ENCODE assay signal across 14 mouse cellular contexts in the genomic region with DNA sequence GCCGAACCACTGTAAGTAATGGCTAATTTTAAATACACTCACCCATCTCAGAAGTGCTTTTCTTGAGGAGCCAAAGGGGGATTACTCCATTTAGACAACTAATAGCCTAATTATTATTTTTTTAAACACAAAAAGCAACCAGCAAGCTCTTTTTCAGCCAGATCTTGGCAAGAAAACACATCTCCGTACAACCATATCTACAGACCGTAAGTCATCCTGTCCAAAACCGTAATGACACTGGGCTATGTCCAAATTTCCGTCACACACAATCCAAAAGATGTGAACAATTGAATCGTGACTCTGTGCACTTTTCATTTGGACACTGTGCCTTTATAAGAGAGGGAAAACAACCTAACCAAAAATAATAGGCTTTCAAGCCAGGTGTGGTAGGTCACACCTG. TPM values are rescaled to one million over a fixed set of nuclear protein-coding genes. Genes with fewer than 3 reads are reported as not detected.
A peak's percentile ranks its signal among the peaks of the same experiment; 100 is the strongest.
DNase-seq lines count a peak whose midpoint lies in the region; ATAC-seq and TF ChIP-seq lines count a peak whose summit lies in the region.
"Had no signal": no experiment of that assay in that cellular context is flagged by ENCODE, and none has a peak within 500 bp of the region (broad histone marks: within the 10 kb centered on the region; RNA-seq: fewer than 3 reads in every experiment).

No protein-coding gene starts in this region.

- no peak overlapping the region for H3K4me3 ChIP-seq in embryonic facial prominence, embryonic 12.5 days
- H3K4me3 ChIP-seq in embryonic facial prominence, embryonic 10.5 days, result no peak overlapping the region
- H3K4me3 ChIP-seq in kidney, postnatal 0 days (replicated peaks; ENCODE audit: low read depth, low read length), result no peak overlapping the region
- no peak overlapping the region for H3K4me3 ChIP-seq in kidney, embryonic 14.5 days (ENCODE audit: low read length)
- H3K4me3 ChIP-seq in liver, postnatal 0 days (ENCODE audit: low read depth, low read length), result no peak overlapping the region
- H3K4me3 ChIP-seq: forebrain, embryonic 10.5 days; left cerebral cortex, adult 2 months; limb, embryonic 15.5 days; midbrain, embryonic 12.5 days had no signal

- WGBS in embryonic facial prominence, embryonic 12.5 days, result 89% methylated on average over 6 of the region's 6 CpGs
- 92% methylated on average over 6 of the region's 6 CpGs for WGBS in embryonic facial prominence, embryonic 10.5 days
- WGBS in kidney, postnatal 0 days, result 50% methylated on average over 6 of the region's 6 CpGs
- WGBS in kidney, embryonic 14.5 days, result 60% methylated on average over 6 of the region's 6 CpGs
- WGBS in liver, postnatal 0 days (ENCODE audit: insufficient replicate concordance), result 71% methylated on average over 6 of the region's 6 CpGs

- no peak for ATAC-seq in embryonic facial prominence, embryonic 12.5 days (ENCODE audit: insufficient number of reproducible peaks, insufficient read depth, low FRiP score, low TSS enrichment)
- ATAC-seq in kidney, postnatal 0 days (replicated peaks; ENCODE audit: low FRiP score, low read depth), result no peak
- ATAC-seq in kidney, embryonic 14.5 days (ENCODE audit: low FRiP score, low TSS enrichment), result no peak
- ATAC-seq in liver, postnatal 0 days, result no peak

- no peak overlapping the region for H3K4me2 ChIP-seq in embryonic facial prominence, embryonic 12.5 days (replicated peaks)
- no peak overlapping the region for H3K4me2 ChIP-seq in kidney, postnatal 0 days (ENCODE audit: low read length)
- no peak overlapping the region for H3K4me2 ChIP-seq in kidney, embryonic 14.5 days (replicated peaks; ENCODE audit: low read depth, low read length)
- peak overlapping the region; percentile 58 for H3K4me2 ChIP-seq in liver, postnatal 0 days (ENCODE audit: low read depth, low read length)
- H3K4me2 ChIP-seq: limb, embryonic 15.5 days; midbrain, embryonic 12.5 days had no signal

- no peaks in the 10 kb centered on the region for H3K27me3 ChIP-seq in embryonic facial prominence, embryonic 12.5 days
- H3K27me3 ChIP-seq in embryonic facial prominence, embryonic 10.5 days (replicated peaks; ENCODE audit: low read depth, poor library complexity, severe bottlenecking), result no peaks in the 10 kb centered on the region
- H3K27me3 ChIP-seq in kidney, postnatal 0 days (ENCODE audit: insufficient read depth, low read length), result no peaks in the 10 kb centered on the region
- H3K27me3 ChIP-seq in kidney, embryonic 14.5 days (ENCODE audit: control insufficient read depth, insufficient read depth, low read length), result no peaks in the 10 kb centered on the region
- no peaks in the 10 kb centered on the region for H3K27me3 ChIP-seq in liver, postnatal 0 days (ENCODE audit: insufficient read depth, low read length)
- H3K27me3 ChIP-seq: limb, embryonic 15.5 days; midbrain, embryonic 12.5 days had no signal

- H3K27ac ChIP-seq in embryonic facial prominence, embryonic 12.5 days, result 0 out of 2 replicates have a peak overlapping the region, but pooled peaks have one; percentile 13
- H3K27ac ChIP-seq in embryonic facial prominence, embryonic 10.5 days (replicated peaks), result no peak overlapping the region
- no peak overlapping the region for H3K27ac ChIP-seq in kidney, postnatal 0 days
- no peak overlapping the region for H3K27ac ChIP-seq in kidney, embryonic 14.5 days (ENCODE audit: low read depth, low read length)
- peak overlapping the region; percentile 70 for H3K27ac ChIP-seq in liver, postnatal 0 days (ENCODE audit: low read depth)
- H3K27ac ChIP-seq: left cerebral cortex, adult 2 months; limb, embryonic 15.5 days; midbrain, embryonic 12.5 days had no signal

- no peak for DNase-seq in embryonic facial prominence, embryonic 10.5 days (ENCODE audit: low spot score)
- peak; percentile 68 for DNase-seq in kidney, postnatal 0 days (ENCODE audit: low spot score)
- DNase-seq in adipocyte (ENCODE audit: low spot score), result peak; percentile 34
- no peak for DNase-seq in liver, postnatal 0 days
- DNase-seq in layer of hippocampus, adult 9-10 months (ENCODE audit: low spot score), result no peak
- no peak for DNase-seq in urinary bladder, postnatal 10 days (ENCODE audit: low spot score)
- DNase-seq: cerebellum, adult 8-10 months had no signal

- TF ChIP-seq EP300 in liver, postnatal 0 days (IDR thresholded peaks at IDR 0.05; ENCODE audit: low read depth), result no peak

- H3K36me3 ChIP-seq in embryonic facial prominence, embryonic 12.5 days, result peaks cover 9% of the 10 kb centered on the region
- peaks cover 37% of the 10 kb centered on the region for H3K36me3 ChIP-seq in embryonic facial prominence, embryonic 10.5 days (replicated peaks)
- H3K36me3 ChIP-seq in kidney, postnatal 0 days (ENCODE audit: insufficient read depth, low read length), result no peaks in the 10 kb centered on the region
- H3K36me3 ChIP-seq in kidney, embryonic 14.5 days (ENCODE audit: control insufficient read depth, insufficient read depth, low read length), result no peaks in the 10 kb centered on the region
- H3K36me3 ChIP-seq in liver, postnatal 0 days (replicated peaks; ENCODE audit: insufficient read depth, low read length), result 0 out of 2 replicates have a peak, but pooled peaks cover 4% of the 10 kb centered on the region

- no peak overlapping the region for H3K9ac ChIP-seq in embryonic facial prominence, embryonic 12.5 days
- no peak overlapping the region for H3K9ac ChIP-seq in kidney, postnatal 0 days (ENCODE audit: low read depth, low read length)
- H3K9ac ChIP-seq in kidney, embryonic 14.5 days (ENCODE audit: low read depth, low read length), result no peak overlapping the region
- no peak overlapping the region for H3K9ac ChIP-seq in liver, postnatal 0 days (replicated peaks)
- H3K9ac ChIP-seq: limb, embryonic 15.5 days; midbrain, embryonic 12.5 days had no signal

- no peaks in the 10 kb centered on the region for H3K9me3 ChIP-seq in embryonic facial prominence, embryonic 12.5 days
- peaks cover 5% of the 10 kb centered on the region; the same call in 1 of the 2 replicates for H3K9me3 ChIP-seq in embryonic facial prominence, embryonic 10.5 days
- no peaks in the 10 kb centered on the region for H3K9me3 ChIP-seq in kidney, postnatal 0 days (replicated peaks; ENCODE audit: low read length)
- H3K9me3 ChIP-seq in kidney, embryonic 14.5 days (ENCODE audit: control insufficient read depth, low read length), result no peaks in the 10 kb centered on the region
- no peaks in the 10 kb centered on the region for H3K9me3 ChIP-seq in liver, postnatal 0 days (ENCODE audit: low read length)
- H3K9me3 ChIP-seq: G1E; limb, embryonic 15.5 days; midbrain, embryonic 12.5 days had no signal

- TF ChIP-seq CTCF in kidney, postnatal 0 days (IDR thresholded peaks at IDR 0.05; ENCODE audit: low read depth), result no peak
- no peak for TF ChIP-seq CTCF in liver, postnatal 0 days (IDR thresholded peaks at IDR 0.05; ENCODE audit: low read depth)

- H3K4me1 ChIP-seq in embryonic facial prominence, embryonic 12.5 days, result 0 out of 2 replicates have a peak, but pooled peaks cover 17% of the 10 kb centered on the region
- peaks cover 26% of the 10 kb centered on the region for H3K4me1 ChIP-seq in embryonic facial prominence, embryonic 10.5 days
- H3K4me1 ChIP-seq in kidney, postnatal 0 days (replicated peaks; ENCODE audit: insufficient read depth, low read length), result peaks cover 26% of the 10 kb centered on the region
- peaks cover 29% of the 10 kb centered on the region for H3K4me1 ChIP-seq in kidney, embryonic 14.5 days (ENCODE audit: control insufficient read depth, insufficient read depth, low read length)
- H3K4me1 ChIP-seq in liver, postnatal 0 days (ENCODE audit: insufficient read depth), result peaks cover 63% of the 10 kb centered on the region

RNA-seq across cellular contexts. Expression of gene Pitpnc1, which starts 20.4 kb away (rescaled TPM):
- 36.3 and 41.6 TPM in 2 replicates for polyA plus RNA-seq in embryonic facial prominence, embryonic 12.5 days (2016; fragmentation: Nextera tagmentation; extraction: Ambion mirVana)
- 37.1 and 42.5 TPM in 2 replicates for polyA plus RNA-seq in embryonic facial prominence, embryonic 10.5 days (2016; fragmentation: Nextera tagmentation; extraction: Ambion mirVana)
- 19.6 and 21.8 TPM in 2 replicates for polyA plus RNA-seq in kidney, postnatal 0 days (2015; fragmentation: Nextera tagmentation; extraction: Ambion mirVana)
- 15.2 and 19.4 TPM in 2 replicates for polyA plus RNA-seq in kidney, embryonic 14.5 days (2014; fragmentation: Nextera tagmentation; extraction: Ambion mirVana)
- 6.8 and 9.1 TPM in 2 replicates for polyA plus RNA-seq in liver, postnatal 0 days (2015; fragmentation: Nextera tagmentation; extraction: Ambion mirVana)

RNA-seq across cellular contexts. Expression of gene Psmd12, which starts 29.2 kb away (rescaled TPM):
- 170 and 181 TPM in 2 replicates for polyA plus RNA-seq in embryonic facial prominence, embryonic 12.5 days (2016; fragmentation: Nextera tagmentation; extraction: Ambion mirVana)
- 221 and 225 TPM in 2 replicates for polyA plus RNA-seq in embryonic facial prominence, embryonic 10.5 days (2016; fragmentation: Nextera tagmentation; extraction: Ambion mirVana)
- polyA plus RNA-seq in kidney, postnatal 0 days (2015; fragmentation: Nextera tagmentation; extraction: Ambion mirVana), result 151 and 163 TPM in 2 replicates
- 170 and 201 TPM in 2 replicates for polyA plus RNA-seq in kidney, embryonic 14.5 days (2014; fragmentation: Nextera tagmentation; extraction: Ambion mirVana)
- polyA plus RNA-seq in liver, postnatal 0 days (2015; fragmentation: Nextera tagmentation; extraction: Ambion mirVana), result 78.8 and 79.6 TPM in 2 replicates

Comparison
In these comparisons a context has a peak if more than half of its experiments do, and no peak if none do; other contexts are left out.
1. H3K27ac ChIP-seq: peak in embryonic facial prominence, embryonic 12.5 days (single experiment) and liver, postnatal 0 days (single experiment); none in embryonic facial prominence, embryonic 10.5 days (single experiment), kidney, postnatal 0 days (single experiment) and kidney, embryonic 14.5 days (single experiment).
2. DNase-seq: peak in kidney, postnatal 0 days (single experiment) and adipocyte (single experiment); none in embryonic facial prominence, embryonic 10.5 days (single experiment), liver, postnatal 0 days (single experiment), layer of hippocampus, adult 9-10 months (single experiment) and urinary bladder, postnatal 10 days (single experiment).